Mouse (Mus musculus) mesoderm, embryonic 11.5 days (tissue): ENCODE measurements at regions not wholly inside any gene's neighbourhood (a gene's known extent, or its start where the extent isn't known, plus 50 kb on each side); places are given as distances from the start of the nearest gene placed in this dataset.
A peak's percentile ranks its signal among the peaks of the same experiment; 100 is the strongest.

ENCODE experiments used
- DNase-seq: peaks from one replicate; pipeline ENCODE4 v3.0.0-alpha.2; 2012; ENCODE audit warnings: low read depth, low spot score

- peak; percentile 73 for DNase-seq
Measured at GRCm38 (mm10) chr7:115290801-115291417, 547.4 kb downstream of the Insc start.

- no peak for DNase-seq
Measured at GRCm38 (mm10) chr7:115294655-115295230, 551.2 kb downstream of the Insc start.

GRCm38 (mm10) chr7:115300241-115300640 is 556.7 kb downstream of the Insc start:
- DNase-seq: no peak

- no peak for DNase-seq
Measured at GRCm38 (mm10) chr7:115308377-115308776, 564.9 kb downstream of the Insc start.

GRCm38 (mm10) chr7:115310400-115311225 is 567.1 kb downstream of the Insc start:
- DNase-seq: no peak

- DNase-seq: no peak
Measured at GRCm38 (mm10) chr7:115319504-115319903, 576.0 kb downstream of the Insc start.

- DNase-seq: no peak
Measured at GRCm38 (mm10) chr7:115322989-115323388, 579.5 kb downstream of the Insc start.

GRCm38 (mm10) chr7:115328300-115328699 is 584.8 kb downstream of the Insc start:
- no peak for DNase-seq

- no peak for DNase-seq
Measured at GRCm38 (mm10) chr7:115331698-115332097, 588.2 kb downstream of the Insc start.

GRCm38 (mm10) chr7:115333046-115333577 is 589.6 kb downstream of the Insc start:
- no peak for DNase-seq

- no peak for DNase-seq
Measured at GRCm38 (mm10) chr7:115335051-115335450, 591.6 kb downstream of the Insc start.

GRCm38 (mm10) chr7:115340155-115340554 is 596.7 kb downstream of the Insc start:
- DNase-seq: no peak

GRCm38 (mm10) chr7:115341007-115341406 is 597.5 kb downstream of the Insc start:
- DNase-seq: no peak

- DNase-seq: no peak
Measured at GRCm38 (mm10) chr7:115345749-115346148, 602.3 kb downstream of the Insc start.

- DNase-seq: no peak
Measured at GRCm38 (mm10) chr7:115358711-115359110, 615.2 kb downstream of the Insc start.

GRCm38 (mm10) chr7:115360142-115360541 is 616.6 kb downstream of the Insc start:
- no peak for DNase-seq

GRCm38 (mm10) chr7:115362117-115362516 is 618.6 kb downstream of the Insc start:
- DNase-seq: no peak

GRCm38 (mm10) chr7:115366910-115367309 is 623.4 kb downstream of the Insc start:
- DNase-seq: peak; percentile 65

- DNase-seq: peak; percentile 50
Measured at GRCm38 (mm10) chr7:115371143-115371542, 627.6 kb downstream of the Insc start.

GRCm38 (mm10) chr7:115372921-115373320 is 629.4 kb downstream of the Insc start:
- DNase-seq: no peak

- peak; percentile 55 for DNase-seq
Measured at GRCm38 (mm10) chr7:115373781-115374533, 630.5 kb downstream of the Insc start.

- no peak for DNase-seq
Measured at GRCm38 (mm10) chr7:115376067-115376466, 632.6 kb downstream of the Insc start.
